Mouse (Mus musculus) thymus, postnatal 10 days (tissue): ENCODE measurements around the gene Rad51b.

ENCODE experiments used
- DNase-seq, 2 experiments: peaks; one replicate each; pipeline ENCODE4 v3.0.0; 2021; ENCODE audit warnings: low spot score in 2 of 2

Gene Rad51b

GRCm38 (mm10) chr12:79577525-79577924 is 280.4 kb downstream of the Rad51b start:
- DNase-seq = no peak

- no peak for DNase-seq
These were observed 282.0 kb downstream of the Rad51b start for GRCm38 (mm10) chr12:79579018-79579585.

- DNase-seq = no peak
These were observed 282.8 kb downstream of the Rad51b start for GRCm38 (mm10) chr12:79579837-79580236.

- no peak for DNase-seq
These were observed 287.6 kb downstream of the Rad51b start for GRCm38 (mm10) chr12:79584556-79585307.

- no peak for DNase-seq
These were observed 288.3 kb downstream of the Rad51b start for GRCm38 (mm10) chr12:79585336-79585735.

GRCm38 (mm10) chr12:79588831-79589230 is 291.7 kb downstream of the Rad51b start:
- DNase-seq = no peak

- DNase-seq = no peak
These were observed 295.1 kb downstream of the Rad51b start for GRCm38 (mm10) chr12:79592206-79592605.

GRCm38 (mm10) chr12:79596842-79597241 is 299.8 kb downstream of the Rad51b start:
- no peak for DNase-seq

- DNase-seq = no peak
These were observed 300.3 kb downstream of the Rad51b start for GRCm38 (mm10) chr12:79597351-79597750.

GRCm38 (mm10) chr12:79597786-79598185 is 300.7 kb downstream of the Rad51b start:
- no peak for DNase-seq

- no peak for DNase-seq
These were observed 301.4 kb downstream of the Rad51b start for GRCm38 (mm10) chr12:79598496-79598895.

- DNase-seq = no peak
These were observed 301.8 kb downstream of the Rad51b start for GRCm38 (mm10) chr12:79598901-79599300.

GRCm38 (mm10) chr12:79600149-79600769 is 303.2 kb downstream of the Rad51b start:
- no peak for DNase-seq

GRCm38 (mm10) chr12:79602641-79603040 is 305.6 kb downstream of the Rad51b start:
- DNase-seq = no peak

GRCm38 (mm10) chr12:79604850-79605249 is 307.8 kb downstream of the Rad51b start:
- no peak for DNase-seq

GRCm38 (mm10) chr12:79606197-79606631 is 309.1 kb downstream of the Rad51b start:
- DNase-seq = no peak

- DNase-seq = no peak
These were observed 312.4 kb downstream of the Rad51b start for GRCm38 (mm10) chr12:79609399-79610010.

GRCm38 (mm10) chr12:79610511-79611103 is 313.5 kb downstream of the Rad51b start:
- no peak for DNase-seq

GRCm38 (mm10) chr12:79611665-79612064 is 314.6 kb downstream of the Rad51b start:
- no peak for DNase-seq

- peak; percentile 50 to 76 for DNase-seq
These were observed 315.4 kb downstream of the Rad51b start for GRCm38 (mm10) chr12:79612334-79613060.

- DNase-seq = no peak
These were observed 316.1 kb downstream of the Rad51b start for GRCm38 (mm10) chr12:79613061-79613788.
